Mouse (Mus musculus) stomach, postnatal 0 days (tissue): ENCODE data around the gene Olfr645.

ENCODE experiments used
- CTCF ChIP-seq: IDR thresholded peaks from 2 replicates; pipeline ENCODE4 v1.5.1; 2016; ENCODE audit warnings: antibody characterized with exemption, low read depth, mild to moderate bottlenecking, moderate library complexity
- EP300 ChIP-seq: optimal IDR thresholded peaks from 2 replicates; pipeline ENCODE3; 2016; ENCODE audit warnings: antibody characterized with exemption

DNA sequence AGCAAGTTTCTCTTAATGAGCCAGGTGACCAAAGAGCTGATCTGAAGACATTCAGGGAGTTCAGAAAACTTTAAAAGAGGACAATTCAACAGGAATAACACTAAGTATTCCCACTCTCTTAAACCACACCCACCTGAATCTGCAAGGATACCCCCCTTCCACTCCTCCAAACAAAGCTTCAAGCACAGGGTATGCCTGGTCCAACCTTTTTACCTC is 19.4 kb upstream of the Olfr645 start, which contains the start of gene Olfr646:
- TF ChIP-seq EP300 (no peak), CTCF (no peak)
